Mouse (Mus musculus): Measurements from ENCODE around the gene Ercc8.

Gene Ercc8

GRCm38 (mm10) chr13:108152650-108153372 lies 5.7 kb upstream of the Ercc8 start:
- DNase-seq (ENCODE audit: extremely low read depth, insufficient read length, low spot score) = peak; percentile 13

GRCm38 (mm10) chr13:108157156-108157555 lies 1.4 kb upstream of the Ercc8 start:
- no peak for DNase-seq (ENCODE audit: extremely low read depth, insufficient read length, low spot score)

GRCm38 (mm10) chr13:108157732-108158464 lies 633 bp upstream of the Ercc8 start:
- DNase-seq (ENCODE audit: extremely low read depth, insufficient read length, low spot score) = no peak

GRCm38 (mm10) chr13:108159241-108159575 lies 677 bp downstream of the Ercc8 start:
- DNase-seq (ENCODE audit: extremely low read depth, insufficient read length, low spot score) = no peak

- DNase-seq (ENCODE audit: extremely low read depth, insufficient read length, low spot score) = no peak
Observed at GRCm38 (mm10) chr13:108159963-108160362, 1.4 kb downstream of the Ercc8 start.

- no peak for DNase-seq (ENCODE audit: extremely low read depth, insufficient read length, low spot score)
Observed at GRCm38 (mm10) chr13:108163912-108164311, 5.4 kb downstream of the Ercc8 start.

GRCm38 (mm10) chr13:108164621-108165020 lies 6.1 kb downstream of the Ercc8 start:
- no peak for DNase-seq (ENCODE audit: extremely low read depth, insufficient read length, low spot score)

- no peak for DNase-seq (ENCODE audit: extremely low read depth, insufficient read length, low spot score)
Observed at GRCm38 (mm10) chr13:108170002-108170401, 11.5 kb downstream of the Ercc8 start.

- DNase-seq (ENCODE audit: extremely low read depth, insufficient read length, low spot score) = no peak
Observed at GRCm38 (mm10) chr13:108170511-108170910, 12.0 kb downstream of the Ercc8 start.

- no peak for DNase-seq (ENCODE audit: extremely low read depth, insufficient read length, low spot score)
Observed at GRCm38 (mm10) chr13:108179618-108180017, 21.1 kb downstream of the Ercc8 start.

GRCm38 (mm10) chr13:108180821-108181220 lies 22.3 kb downstream of the Ercc8 start:
- DNase-seq (ENCODE audit: extremely low read depth, insufficient read length, low spot score) = no peak

- no peak for DNase-seq (ENCODE audit: extremely low read depth, insufficient read length, low spot score)
Observed at GRCm38 (mm10) chr13:108184743-108185255, 26.3 kb downstream of the Ercc8 start.

GRCm38 (mm10) chr13:108185530-108185929 lies 27.0 kb downstream of the Ercc8 start:
- DNase-seq (ENCODE audit: extremely low read depth, insufficient read length, low spot score) = no peak

- no peak for DNase-seq (ENCODE audit: extremely low read depth, insufficient read length, low spot score)
Observed at GRCm38 (mm10) chr13:108187994-108188393, 29.5 kb downstream of the Ercc8 start.

GRCm38 (mm10) chr13:108191074-108191720 lies 32.7 kb downstream of the Ercc8 start:
- DNase-seq (ENCODE audit: extremely low read depth, insufficient read length, low spot score) = no peak

- DNase-seq (ENCODE audit: extremely low read depth, insufficient read length, low spot score) = no peak
Observed at GRCm38 (mm10) chr13:108195474-108195873, 36.9 kb downstream of the Ercc8 start.

- DNase-seq (ENCODE audit: extremely low read depth, insufficient read length, low spot score) = no peak
Observed at GRCm38 (mm10) chr13:108204857-108205256, 46.3 kb downstream of the Ercc8 start.

- DNase-seq (ENCODE audit: extremely low read depth, insufficient read length, low spot score) = no peak
Observed at GRCm38 (mm10) chr13:108207447-108207846, 48.9 kb downstream of the Ercc8 start.

- DNase-seq (ENCODE audit: extremely low read depth, insufficient read length, low spot score) = no peak
Observed at GRCm38 (mm10) chr13:108208090-108208489, 49.6 kb downstream of the Ercc8 start.

GRCm38 (mm10) chr13:108210960-108211359 lies 52.4 kb downstream of the Ercc8 start:
- DNase-seq (ENCODE audit: extremely low read depth, insufficient read length, low spot score) = no peak

- DNase-seq (ENCODE audit: extremely low read depth, insufficient read length, low spot score) = no peak
Observed at GRCm38 (mm10) chr13:108212397-108213018, 54.0 kb downstream of the Ercc8 start.
